Mouse (Mus musculus) mature B cell (primary cell): Measurements from ENCODE around the gene Snrnp35.

ENCODE experiments used
- in situ Hi-C: fragments of 300-500 bp; cut with MboI; formaldehyde crosslinking; loops from 2 replicates; pipeline ENCODE4 v1.14.3; 2019

Gene Snrnp35

DNA sequence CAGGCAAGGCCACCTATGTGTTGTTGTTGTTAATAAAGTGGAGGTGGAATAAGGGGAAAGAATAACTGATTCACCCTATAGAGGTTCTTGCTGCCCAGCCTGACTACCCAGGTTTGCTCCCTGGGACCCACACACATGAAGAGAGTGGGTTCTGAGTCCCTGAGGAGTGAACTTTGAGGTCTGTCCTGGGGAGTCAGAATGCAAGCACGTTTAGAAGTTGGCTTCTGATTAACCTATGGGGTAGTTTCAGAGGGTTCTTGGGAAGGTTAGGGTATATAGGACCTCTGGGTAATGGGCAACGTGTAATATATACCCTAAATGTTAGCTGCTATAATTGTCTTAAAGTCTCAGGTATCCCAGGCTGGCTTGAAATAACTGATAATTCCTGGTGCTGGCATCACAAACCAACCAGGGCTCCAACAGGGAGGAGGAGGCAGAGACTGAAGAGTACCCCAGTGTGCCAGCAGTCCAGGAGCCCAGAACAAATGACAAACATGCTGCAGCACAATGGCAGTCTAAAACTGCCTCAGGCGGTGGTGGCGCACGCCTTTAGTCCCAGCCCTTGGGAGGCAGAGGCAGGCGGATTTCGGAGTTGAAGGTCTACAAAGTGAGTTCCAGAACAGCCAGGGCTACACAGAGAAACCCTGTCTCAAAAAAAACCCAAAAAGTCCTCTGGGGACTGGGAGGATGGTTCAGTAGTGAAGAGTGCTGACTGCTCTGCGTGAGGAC lies 20.5 kb upstream of the Snrnp35 start:
- in situ Hi-C loops, result no loop called here

DNA sequence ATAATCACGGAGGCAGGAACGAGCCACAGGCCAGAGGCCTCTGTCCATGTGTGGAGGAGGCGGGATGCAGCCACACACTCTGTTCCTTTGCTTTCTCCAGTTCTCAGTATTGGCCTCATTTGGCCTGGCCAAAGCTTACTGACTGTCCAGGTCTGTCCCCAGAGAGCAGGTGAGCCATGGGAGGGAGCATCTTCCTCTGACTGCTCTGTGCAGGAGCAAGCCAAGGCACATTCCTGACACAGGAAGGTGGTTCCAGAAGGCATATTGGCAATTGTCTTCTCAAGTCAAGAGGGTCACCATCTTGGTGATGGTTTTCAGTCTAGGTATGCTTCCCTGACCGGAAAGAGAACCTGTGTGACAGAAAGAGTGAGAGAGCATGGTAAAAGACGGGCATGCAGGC lies 19.5 kb upstream of the Snrnp35 start:
- in situ Hi-C loops, result no loop called here

DNA sequence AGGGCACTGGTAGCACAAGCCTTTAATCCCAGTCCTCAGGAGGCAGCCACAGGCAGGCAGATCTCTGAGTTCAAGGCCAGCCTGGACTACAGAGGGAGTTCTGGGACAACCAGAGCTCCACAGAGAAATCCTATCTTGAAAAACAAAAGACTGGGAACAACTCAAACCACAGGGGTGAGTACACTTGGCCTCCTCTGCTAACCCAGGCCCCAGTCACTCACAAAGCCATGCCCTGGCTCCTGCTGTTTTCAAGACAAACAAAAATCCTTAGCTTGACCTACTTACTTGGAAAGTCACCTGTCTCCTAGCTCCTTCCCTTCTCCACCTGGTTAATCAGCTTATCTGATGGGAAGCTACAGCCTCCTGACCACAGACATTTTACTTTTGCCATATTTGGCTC lies 18.0 kb upstream of the Snrnp35 start:
- in situ Hi-C loops, result no loop called here

DNA sequence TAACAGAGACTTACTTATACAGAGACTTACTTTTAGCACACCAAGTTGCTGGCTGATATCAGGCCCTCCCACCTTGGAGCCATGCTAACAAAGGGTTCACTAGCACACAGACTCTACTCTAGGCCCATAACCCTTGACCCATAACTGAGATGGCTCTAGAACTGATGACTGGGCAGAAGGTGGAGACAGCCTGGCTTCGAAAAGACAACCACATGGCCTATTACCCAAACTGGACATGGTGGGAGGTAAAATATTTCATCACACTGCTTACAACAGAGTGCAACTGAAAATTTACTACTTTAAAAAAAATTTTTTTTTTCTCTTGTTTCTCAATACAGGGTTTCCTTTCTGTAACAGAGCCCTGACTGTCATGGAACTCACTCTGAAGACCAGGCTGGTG lies 15.2 kb upstream of the Snrnp35 start:
- in situ Hi-C loops, result no loop called here

DNA sequence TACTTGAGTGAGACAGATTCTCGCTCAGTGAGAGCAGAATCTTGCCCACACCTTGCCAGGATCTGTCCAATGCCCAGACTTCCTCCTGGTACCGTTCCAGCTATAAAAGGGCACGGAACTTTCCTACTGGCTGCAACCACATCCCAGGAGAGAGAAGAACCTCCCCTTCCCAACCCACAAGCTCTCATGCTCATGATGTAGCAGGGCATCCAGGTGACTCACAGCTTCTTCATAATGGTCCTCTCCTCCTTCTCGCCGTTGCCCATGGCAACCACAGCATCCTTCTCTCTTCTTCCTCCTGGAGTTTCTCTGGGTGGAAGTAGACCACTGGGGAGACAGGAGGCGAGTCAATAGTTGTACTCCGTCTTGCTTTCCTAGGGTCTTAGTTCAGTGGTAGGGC lies 14.6 kb upstream of the Snrnp35 start:
- in situ Hi-C loops, result no loop called here

DNA sequence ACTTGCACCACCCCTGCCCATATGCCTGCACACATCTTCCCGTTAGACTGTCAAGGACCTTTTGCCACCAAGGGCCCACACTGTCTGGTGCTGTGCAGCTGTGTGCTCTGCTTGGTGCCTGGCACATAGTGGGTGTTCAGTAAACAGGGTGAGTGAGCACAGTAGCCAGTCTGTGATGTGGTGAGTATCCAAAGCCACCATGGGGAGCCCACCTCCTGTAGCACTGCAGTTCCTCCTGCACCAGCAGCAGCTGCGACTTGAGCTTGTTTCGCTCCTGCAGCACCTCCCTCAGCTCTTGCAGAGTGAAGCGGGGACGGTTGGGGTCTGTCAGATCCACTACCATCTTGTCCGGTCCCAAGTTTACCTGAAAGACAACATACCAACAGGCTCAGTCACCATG lies 13.4 kb upstream of the Snrnp35 start:
- in situ Hi-C loops, result no loop called here

DNA sequence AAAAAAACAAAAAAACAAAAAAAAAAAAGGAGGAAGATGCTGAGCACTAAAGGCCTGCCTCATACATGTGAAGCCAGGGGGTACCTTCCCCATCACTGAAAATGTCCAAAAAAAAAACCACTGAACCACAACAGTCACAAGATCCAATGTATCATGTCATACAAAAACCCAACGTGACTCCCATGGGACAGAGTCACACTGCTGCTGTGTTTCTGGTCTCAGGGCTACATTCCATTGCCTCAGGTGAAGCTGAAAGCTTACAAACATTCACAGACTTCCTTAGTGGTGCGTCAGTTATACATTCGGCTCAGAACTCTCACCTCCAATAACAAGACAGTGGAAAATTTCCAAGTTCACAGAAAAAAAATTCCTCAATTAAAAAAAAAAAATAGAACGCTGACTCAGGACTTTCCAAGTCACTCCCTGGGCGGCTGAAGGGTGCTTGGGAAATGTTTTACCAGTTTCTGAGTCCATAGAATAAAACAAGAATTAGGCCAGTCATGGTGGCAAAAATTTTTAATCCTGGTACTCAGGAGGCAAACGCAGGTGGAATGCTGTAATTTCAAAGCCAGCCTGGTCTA lies 12.3 kb upstream of the Snrnp35 start:
- in situ Hi-C loops, result no loop called here

DNA sequence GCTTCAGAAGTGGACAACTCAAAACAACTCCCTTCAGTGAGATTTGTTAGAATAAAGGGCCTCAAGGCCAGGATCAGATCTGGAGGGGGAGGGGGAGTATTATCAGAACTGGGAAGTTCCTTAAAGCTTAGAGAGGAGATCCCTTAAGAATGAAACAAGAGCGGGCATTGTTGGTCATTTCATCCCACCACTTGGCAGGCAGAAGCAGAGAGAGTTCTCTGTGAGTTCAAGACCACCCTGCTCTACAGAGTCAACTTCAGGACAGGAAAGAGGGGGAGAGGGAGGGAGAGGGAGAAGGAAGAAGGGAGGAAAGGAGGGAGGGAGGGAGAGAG lies 4.1 kb upstream of the Snrnp35 start:
- in situ Hi-C loops, result no loop called here

DNA sequence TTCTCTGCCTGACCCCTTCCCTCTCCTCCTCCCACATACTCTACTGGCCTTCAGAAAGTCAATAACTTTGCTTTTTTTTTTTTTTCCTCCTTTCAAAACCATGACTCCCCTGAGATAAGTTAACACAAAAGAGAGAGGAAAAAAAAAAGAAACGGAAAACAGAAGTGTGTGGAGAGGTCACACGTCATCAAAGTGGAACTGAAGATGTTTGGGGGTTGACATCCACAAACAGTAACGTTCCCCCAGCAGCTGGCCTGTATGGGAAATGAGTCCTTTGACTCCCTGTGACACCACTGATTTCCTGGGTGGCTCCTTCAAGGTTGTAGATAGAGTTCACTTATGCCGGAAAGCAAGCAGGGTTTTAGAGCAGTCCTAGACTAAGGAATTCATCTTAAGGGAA lies 2.8 kb upstream of the Snrnp35 start:
- in situ Hi-C loops, result loop anchor here (10.0 kb wide), 1 partner anchor 55 kb away; the partner anchor contains the start of gene Rilpl1

DNA sequence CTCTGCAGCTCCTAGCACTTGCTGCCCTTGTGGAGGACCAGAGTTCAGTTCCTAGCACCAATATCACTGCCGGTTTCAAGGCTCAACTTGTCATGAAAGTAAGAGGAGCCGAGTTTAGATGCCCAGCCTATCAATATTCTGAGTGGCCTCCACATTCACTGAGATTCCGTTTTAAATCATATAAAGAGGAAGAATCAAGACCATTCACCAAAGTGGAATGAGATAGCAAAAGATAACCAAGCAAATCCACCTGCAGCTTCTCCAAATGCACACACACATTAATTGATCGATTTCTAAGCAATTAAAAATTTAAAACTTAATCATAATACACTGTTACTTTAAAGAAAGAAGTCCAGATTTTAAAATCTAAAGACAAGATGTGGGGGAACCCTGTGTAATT lies 1.2 kb upstream of the Snrnp35 start:
- in situ Hi-C loops, result loop anchor here (10.0 kb wide), 1 partner anchor 53 kb away; the partner anchor contains the start of gene Rilpl1

DNA sequence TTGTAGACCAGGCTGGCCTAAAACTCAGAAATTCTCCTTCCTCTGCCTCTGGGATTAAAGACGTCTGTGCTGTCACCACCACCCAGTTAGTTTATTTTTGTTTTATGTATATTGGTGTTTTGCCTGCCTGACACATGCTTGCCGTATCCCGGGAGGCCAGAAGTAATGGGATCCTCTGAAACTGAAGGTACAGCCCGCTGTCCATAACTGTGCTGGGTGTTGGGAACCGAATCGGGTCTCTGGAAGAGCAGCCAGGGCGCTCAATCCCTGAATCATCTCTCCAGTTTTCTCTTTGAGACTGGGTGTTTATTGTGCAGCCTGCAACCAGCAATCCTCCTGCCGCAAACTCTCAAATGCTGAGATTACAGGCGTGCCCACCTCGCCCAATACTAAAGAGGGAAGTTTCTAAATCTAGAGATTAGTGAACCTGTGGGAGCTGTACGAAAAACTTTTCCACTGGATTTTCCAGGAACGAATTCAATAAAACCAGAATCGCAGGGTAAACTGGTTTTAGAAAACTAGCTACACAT lies 433 bp upstream of the Snrnp35 start:
- in situ Hi-C loops, result loop anchor here (10.0 kb wide), 1 partner anchor 52 kb away; the partner anchor contains the start of gene Rilpl1

DNA sequence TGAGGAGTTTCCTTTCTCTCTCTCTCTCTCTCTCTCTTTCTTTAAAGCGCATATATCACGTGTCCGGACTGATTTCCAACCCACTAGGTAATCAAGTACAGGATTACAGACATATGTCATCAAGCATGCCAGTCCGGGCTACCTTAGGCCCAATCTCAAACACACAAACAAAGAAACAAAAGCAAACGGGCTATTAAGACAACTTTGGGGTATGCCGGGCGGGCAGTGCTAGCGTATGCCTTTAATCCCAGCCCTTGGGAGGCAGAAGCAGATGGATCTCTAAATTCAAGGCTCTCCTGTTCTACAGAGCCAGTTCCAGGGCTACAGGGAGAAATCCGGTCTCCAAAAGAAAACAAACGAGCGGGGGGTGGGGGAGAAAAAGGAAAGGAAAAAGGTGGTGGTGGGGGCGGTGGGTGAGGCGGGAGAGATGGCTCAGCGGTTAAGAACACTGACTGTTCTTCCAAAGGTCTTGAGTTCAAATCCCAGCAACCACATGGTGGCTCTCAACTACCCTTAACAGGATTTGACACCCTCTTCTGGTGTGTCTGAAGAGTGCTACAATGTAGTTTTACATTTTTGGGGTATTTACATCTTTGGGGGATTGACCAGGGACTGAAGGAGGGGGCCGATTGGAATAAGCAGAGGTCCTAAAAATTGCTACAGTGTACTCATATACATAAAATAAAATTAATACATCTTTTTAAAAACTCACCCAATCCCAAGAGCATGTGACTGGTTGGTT lies 892 bp downstream of the Snrnp35 start:
- in situ Hi-C loops, result loop anchor here (10.0 kb wide), 1 partner anchor 51 kb away; the partner anchor contains the start of gene Rilpl1

DNA sequence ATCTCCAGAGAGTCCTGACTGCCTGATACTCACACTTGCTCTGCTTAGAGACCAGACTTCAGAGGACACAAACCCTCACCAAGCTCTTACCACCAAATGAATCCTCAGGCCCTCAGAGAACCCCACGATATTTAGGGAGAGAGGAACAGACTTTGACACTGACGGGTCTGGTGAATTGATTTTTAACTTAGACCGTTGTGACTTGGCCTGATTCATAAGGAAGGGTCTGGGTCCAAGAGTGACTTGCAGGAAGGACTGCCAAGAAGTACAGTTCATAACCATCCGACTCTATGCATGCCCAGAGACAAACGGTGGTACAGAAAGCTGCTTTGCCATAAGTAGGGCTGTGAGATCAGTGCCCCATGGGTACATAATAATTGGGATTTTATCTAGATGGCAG lies 2.7 kb downstream of the Snrnp35 start:
- in situ Hi-C loops, result loop anchor here (10.0 kb wide), 1 partner anchor 49 kb away; the partner anchor contains the start of gene Rilpl1

DNA sequence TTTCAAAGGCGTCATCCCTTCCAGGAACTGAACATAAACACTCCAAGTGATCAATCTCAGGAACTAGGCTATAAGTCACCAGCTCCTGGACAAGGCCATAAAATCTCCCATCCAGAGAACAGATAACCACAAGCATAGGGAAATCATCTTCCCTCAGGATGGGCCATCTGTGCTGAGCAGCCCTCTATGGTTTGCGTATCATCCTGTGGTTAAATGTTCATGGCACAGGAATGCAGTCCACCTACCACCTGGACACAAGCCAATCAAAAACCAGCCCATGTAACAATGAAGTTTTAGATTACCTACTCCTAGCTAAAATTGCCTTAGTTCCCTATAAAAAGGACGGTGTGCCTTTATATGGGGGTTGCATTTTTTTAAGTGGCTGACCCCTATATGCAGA lies 6.0 kb downstream of the Snrnp35 start:
- in situ Hi-C loops, result loop anchor here (10.0 kb wide), 1 partner anchor 46 kb away; the partner anchor contains the start of gene Rilpl1

DNA sequence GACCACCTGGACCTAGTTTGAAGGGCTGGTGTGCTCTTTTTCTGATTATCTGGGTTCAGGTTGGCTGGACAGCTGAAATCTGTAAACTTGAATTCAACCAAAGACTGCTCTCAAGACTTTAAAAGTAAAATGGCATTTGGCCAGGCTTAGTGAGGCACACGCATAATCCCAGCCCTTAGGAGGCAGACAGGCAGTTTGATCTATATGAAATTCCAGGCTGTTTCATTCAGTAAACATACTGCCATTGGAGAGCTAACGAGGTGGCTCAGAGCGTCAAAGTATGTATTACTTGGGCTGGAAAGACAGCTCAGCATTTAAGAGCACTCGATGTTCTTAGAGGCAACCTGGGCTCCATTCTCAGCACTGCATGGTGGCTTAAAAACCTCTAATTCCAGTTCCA lies 8.8 kb downstream of the Snrnp35 start:
- in situ Hi-C loops, result loop anchor here (10.0 kb wide), 1 partner anchor 57 kb away; the partner anchor contains the start of gene Kmt5a

DNA sequence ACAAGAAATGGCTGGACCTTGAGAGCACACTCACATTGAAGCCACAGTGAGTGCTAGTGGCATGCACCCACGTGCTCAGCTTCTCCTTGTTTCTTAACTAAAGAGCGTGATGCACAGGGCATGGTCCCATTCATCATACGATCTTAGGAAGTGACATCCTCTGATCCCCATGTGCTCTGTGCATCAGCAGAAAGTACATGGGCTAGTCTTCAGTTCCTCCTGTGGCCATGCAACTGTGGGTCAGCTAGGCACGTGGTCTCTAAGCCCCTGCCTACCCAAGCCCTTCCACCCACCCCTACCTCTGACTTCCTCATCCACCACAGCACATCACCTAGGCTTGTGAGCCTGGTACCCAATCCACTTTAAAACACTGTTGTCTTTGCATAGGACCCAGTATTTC lies 9.7 kb downstream of the Snrnp35 start:
- in situ Hi-C loops, result loop anchor here (10.0 kb wide), 1 partner anchor 58 kb away; the partner anchor contains the start of gene Kmt5a

DNA sequence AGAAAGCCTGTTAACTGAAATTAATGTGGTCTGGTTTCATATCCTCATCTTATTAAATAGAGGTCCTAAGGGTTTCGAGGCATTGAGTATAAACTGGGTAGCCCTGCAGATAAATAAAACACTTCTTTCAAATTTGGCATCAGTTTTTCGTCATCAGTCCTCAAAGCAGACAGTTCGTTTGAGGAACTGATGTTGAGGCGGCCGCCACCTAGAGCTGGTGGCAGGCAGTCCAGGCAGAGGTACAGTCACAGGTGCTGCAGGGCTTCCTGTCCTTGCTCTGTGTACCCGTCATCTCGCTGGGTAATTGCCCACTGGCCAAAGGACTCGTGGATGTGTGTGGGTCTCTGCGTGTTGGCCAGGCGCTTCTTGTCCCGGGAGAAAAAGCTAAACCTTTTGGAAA lies 10.5 kb downstream of the Snrnp35 start:
- in situ Hi-C loops, result loop anchor here (10.0 kb wide), 1 partner anchor 59 kb away; the partner anchor contains the start of gene Kmt5a

DNA sequence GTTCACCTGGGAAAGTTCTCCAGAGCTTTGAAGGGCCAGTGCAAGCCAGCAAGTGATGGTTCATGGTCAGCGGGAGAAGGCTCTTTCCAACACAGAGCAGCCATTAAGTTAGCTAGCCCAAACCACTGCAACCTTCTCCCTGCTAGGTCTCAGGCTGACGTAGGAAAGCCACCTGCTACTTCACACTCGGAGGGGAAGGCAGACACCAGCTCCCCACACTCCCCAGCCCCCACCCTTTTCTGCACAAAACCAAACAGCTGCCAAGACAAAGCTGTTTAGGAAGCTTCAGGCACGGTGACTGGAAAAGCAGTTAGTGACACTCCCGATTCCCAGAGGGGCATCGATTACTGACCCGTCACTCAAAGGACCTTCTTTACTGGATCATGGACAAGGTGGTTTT lies 12.6 kb downstream of the Snrnp35 start:
- in situ Hi-C loops, result loop anchor here (10.0 kb wide), 1 partner anchor 61 kb away; the partner anchor contains the start of gene Kmt5a

DNA sequence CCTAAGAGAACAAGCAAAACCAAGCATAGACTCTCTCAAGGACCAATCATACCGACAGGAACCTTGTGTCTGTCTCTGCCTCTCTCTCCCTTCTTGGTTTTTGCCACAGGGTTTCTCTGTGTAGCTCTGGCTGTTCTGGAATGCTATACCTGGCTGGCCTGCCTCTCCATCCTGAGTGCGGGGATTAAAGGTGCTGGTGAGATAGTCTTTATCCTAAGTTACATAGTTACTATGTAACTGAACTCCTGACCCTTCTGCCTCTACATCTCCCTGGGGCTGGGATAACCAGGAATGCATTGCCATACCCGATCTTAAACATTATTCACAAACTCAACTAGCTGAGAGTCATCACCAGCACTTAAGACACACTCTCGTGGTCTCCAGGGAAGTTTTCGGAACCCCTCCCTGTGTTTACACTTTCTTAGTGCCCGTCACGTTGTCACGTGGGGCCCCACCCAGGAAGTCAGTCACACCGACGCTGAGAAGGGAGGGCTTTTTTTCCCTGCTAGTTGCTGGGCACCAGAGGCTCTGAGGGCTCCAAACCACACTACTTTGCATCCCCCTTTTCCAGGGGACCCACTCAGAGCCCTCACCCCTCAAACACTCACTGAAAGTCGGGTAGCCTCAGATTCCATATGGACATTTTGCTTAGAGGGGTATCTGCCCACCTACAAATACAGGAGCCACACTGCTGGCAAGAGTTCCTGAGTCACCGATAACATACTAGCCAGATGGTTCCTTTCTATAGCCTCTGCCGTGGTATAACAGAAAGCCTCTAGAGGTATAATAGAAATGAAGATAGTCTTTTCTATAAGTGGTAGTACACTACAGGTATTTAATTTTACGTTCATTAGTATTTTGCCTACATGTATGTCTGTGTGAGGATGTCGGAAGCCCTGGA lies 13.9 kb downstream of the Snrnp35 start:
- in situ Hi-C loops, result loop anchor here (10.0 kb wide), 1 partner anchor 62 kb away; the partner anchor contains the start of gene Kmt5a

DNA sequence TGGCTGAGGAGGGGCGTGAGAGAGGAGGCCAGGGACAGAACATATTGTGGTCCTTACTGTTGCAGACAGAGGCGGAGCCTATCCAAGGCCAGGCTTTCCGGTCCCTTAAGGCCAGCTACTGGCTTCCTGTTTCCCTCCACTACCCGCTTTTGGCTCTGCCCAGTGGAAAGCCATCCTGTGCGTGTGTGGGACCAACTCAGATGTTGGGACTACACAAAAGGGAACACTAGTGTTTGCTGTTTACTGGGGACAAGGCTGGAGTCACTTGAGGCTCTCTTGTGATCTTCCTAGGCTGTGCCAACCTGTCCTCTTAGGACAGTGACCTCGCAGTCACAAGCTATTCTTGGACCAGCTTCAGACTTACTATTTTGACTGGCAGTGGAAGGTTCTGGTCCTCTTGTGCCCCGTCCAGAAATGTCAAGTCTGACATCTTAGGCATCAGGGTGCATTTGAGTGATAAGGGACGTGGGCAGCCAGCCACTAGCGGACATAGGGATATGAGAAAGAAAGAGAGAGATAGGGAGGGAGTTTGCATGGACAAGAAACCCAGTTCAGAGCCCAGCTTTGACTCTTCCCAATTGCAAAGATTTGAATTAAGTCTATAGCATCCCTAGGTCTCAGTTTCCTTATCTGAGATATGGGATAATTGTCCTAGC lies 15.4 kb downstream of the Snrnp35 start:
- in situ Hi-C loops, result loop anchor here (10.0 kb wide), 1 partner anchor 64 kb away; the partner anchor contains the start of gene Kmt5a
